Mouse (Mus musculus) lung, embryonic 16.5 days (tissue): ENCODE measurements around the gene Ccdc83. TPM values are rescaled to one million over a fixed set of nuclear protein-coding genes. Genes with fewer than 3 reads are reported as not detected.

Experiments used
- ATAC-seq: fragments of 200-750 bp; cut with Nextera tagmentation; 2 replicates; pipeline ENCODE4 v1.8.0; 2017; ENCODE audit warnings: low read depth, mild to moderate bottlenecking, moderate library complexity
- H3K27ac ChIP-seq: fragments of 300-500 bp; sonication (generic); 2 replicates; pipeline ENCODE4 v1.5.1; 2014; ENCODE audit warnings: mild to moderate bottlenecking, control low read depth, low read length
- H3K27me3 ChIP-seq: fragments of 300-500 bp; sonication (generic); 2 replicates; pipeline ENCODE4 v1.6.1; 2014; ENCODE audit warnings: low read depth, low read length, mixed read lengths; ENCODE audit not compliant: control insufficient read depth, insufficient read depth
- H3K36me3 ChIP-seq: fragments of 300-500 bp; sonication (generic); 2 replicates; pipeline ENCODE4 v1.6.1; 2014; ENCODE audit warnings: low read length; ENCODE audit not compliant: control insufficient read depth, insufficient read depth
- H3K4me1 ChIP-seq: fragments of 300-500 bp; sonication (generic); replicated peaks from 2 replicates; pipeline ENCODE4 v1.6.1; 2014; ENCODE audit warnings: low read length, mixed read lengths; ENCODE audit not compliant: control insufficient read depth, insufficient read depth
- H3K4me2 ChIP-seq: fragments of 300-500 bp; sonication (generic); 2 replicates; pipeline ENCODE4 v1.6.1; 2014; ENCODE audit warnings: low read depth, low read length, control low read depth
- H3K4me3 ChIP-seq: fragments of 300-500 bp; sonication (generic); 2 replicates; pipeline ENCODE4 v1.5.1; 2014; ENCODE audit warnings: mild to moderate bottlenecking, low read length, control low read depth
- H3K9ac ChIP-seq: fragments of 300-500 bp; sonication (generic); 2 replicates; pipeline ENCODE4 v1.6.1; 2014; ENCODE audit warnings: low read length, control low read depth
- H3K9me3 ChIP-seq: fragments of 300-500 bp; sonication (generic); 2 replicates; pipeline ENCODE4 v1.6.1; 2016; ENCODE audit warnings: low read length; ENCODE audit not compliant: control insufficient read depth
- WGBS: fragments of 180-500 bp; shearing (Covaris S2); extraction: QIAGEN DNeasy Blood & Tissue Kit; methylation state at CpG from one replicate; pipeline ENCODE4 v1.1.7; 2014; 5-methylcytosine and 5-hydroxymethylcytosine counted together
- polyA plus RNA-seq: library from polyadenylated mRNA; unstranded; fragments of >200 nt; fragmentation: Nextera tagmentation; extraction: Ambion mirVana; gene quantifications from 2 replicates; pipeline ENCODE4 v1.2.1, GENCODE M21; 2015

The Ccdc83 gene
- polyA plus RNA-seq, 1 experiment from 2014 or later: not detected

GRCm38 (mm10) chr7:90201877-90202465, 63.6 kb downstream of the Ccdc83 start:
- no peak for ATAC-seq
- Histone ChIP-seq H3K4me3 (no peak overlapping the region), H3K9ac (no peak overlapping the region), H3K27me3 (no peaks in the 10 kb centered on the region), H3K27ac (no peak overlapping the region), H3K36me3 (peaks cover 16% of the 10 kb centered on the region), H3K4me2 (no peak overlapping the region), H3K9me3 (no peaks in the 10 kb centered on the region), H3K4me1 (no peaks in the 10 kb centered on the region)
- WGBS: 93% methylated on average over 2 of the region's 2 CpGs

- Histone ChIP-seq H3K9me3 (no peaks in the 10 kb centered on the region), H3K4me1 (no peaks in the 10 kb centered on the region), H3K27ac (no peak overlapping the region), H3K4me3 (no peak overlapping the region), H3K27me3 (no peaks in the 10 kb centered on the region), H3K9ac (no peak overlapping the region), H3K36me3 (peaks cover 22% of the 10 kb centered on the region), H3K4me2 (no peak overlapping the region)
- ATAC-seq: no peak
- WGBS: 86% methylated on average over 5 of the region's 5 CpGs
Measured at GRCm38 (mm10) chr7:90200251-90200650, 65.3 kb downstream of the Ccdc83 start.

- Histone ChIP-seq H3K36me3 (peaks cover 19% of the 10 kb centered on the region), H3K27me3 (no peaks in the 10 kb centered on the region), H3K4me2 (no peak overlapping the region), H3K9ac (no peak overlapping the region), H3K27ac (no peak overlapping the region), H3K9me3 (no peaks in the 10 kb centered on the region), H3K4me1 (no peaks in the 10 kb centered on the region), H3K4me3 (no peak overlapping the region)
- no peak for ATAC-seq
- WGBS: 95% methylated on average over 1 of the region's 1 CpGs
Measured at GRCm38 (mm10) chr7:90180635-90181034, 84.9 kb downstream of the Ccdc83 start.

- H3K4me2 ChIP-seq: no peak overlapping the region
- peaks cover 23% of the 10 kb centered on the region for H3K36me3 ChIP-seq
- no peak overlapping the region for H3K9ac ChIP-seq
- H3K4me1 ChIP-seq: no peaks in the 10 kb centered on the region
- no peaks in the 10 kb centered on the region for H3K9me3 ChIP-seq
- no peak for ATAC-seq
- H3K27me3 ChIP-seq: no peaks in the 10 kb centered on the region
- H3K4me3 ChIP-seq: no peak overlapping the region
- 84% methylated on average over 2 of the region's 2 CpGs for WGBS
- H3K27ac ChIP-seq: no peak overlapping the region
Measured at GRCm38 (mm10) chr7:90175576-90175975, 90.0 kb downstream of the Ccdc83 start.

Other genes with a start within 250 kb of the Ccdc83 start
- gene Picalm, start 135.6 kb downstream of the Ccdc83 start, polyA plus RNA-seq: 46.0 and 49.7 TPM in 2 replicates
- gene Sytl2, start 36.5 kb upstream of the Ccdc83 start, polyA plus RNA-seq: 5.4 and 5.5 TPM in 2 replicates
- 2.1 TPM in 2 replicates for gene Ccdc89, start 160.8 kb upstream of the Ccdc83 start, polyA plus RNA-seq
- 15.6 and 16.2 TPM in 2 replicates for gene Crebzf, start 177.0 kb upstream of the Ccdc83 start, polyA plus RNA-seq
- 86.0 and 94.1 TPM in 2 replicates for gene Tmem126a, start 191.5 kb upstream of the Ccdc83 start, polyA plus RNA-seq
- 33.9 and 34.5 TPM in 2 replicates for gene Tmem126b, start 210.2 kb upstream of the Ccdc83 start, polyA plus RNA-seq
- gene Dlg2, start 210.9 kb upstream of the Ccdc83 start, polyA plus RNA-seq: 1.1 and 1.2 TPM in 2 replicates